Mouse (Mus musculus) monocyte, adult 5-6 weeks (primary cell): ENCODE results near the gene Wdr83. TPM values are rescaled to one million over a fixed set of nuclear protein-coding genes. Genes with fewer than 3 reads are reported as not detected.
"Not testable (repeated sequence)": the region's sequence is repeated elsewhere in the genome, so short reads cannot be mapped to it uniquely, and the experiment has no call there.

Experiments used
- ATAC-seq: fragments of 153-309, 156-312 bp; replicated peaks from 2 replicates; pipeline ENCODE4 v1.8.0; 2017; ENCODE audit warnings: mild to moderate bottlenecking; ENCODE audit not compliant: low TSS enrichment, insufficient number of reproducible peaks, severe bottlenecking, poor library complexity, low FRiP score
- total RNA-seq: library from RNA; stranded (forward); fragments of 200-1000, 200-491, 200-594 nt; gene quantifications from 3 replicates; pipeline ENCODE4 v1.2.3, GENCODE M21; 2017

Gene Wdr83
- total RNA-seq = 8.9 to 13.6 TPM (median 13.4 TPM) in 3 replicates

- peak; percentile 50 for ATAC-seq
Observed at GRCm38 (mm10) chr8:85081216-85081555, at the start of gene Wdr83. TSS of gene Wdr83 (minus strand) at chr8:85081306.

- ATAC-seq = no peak
Observed at GRCm38 (mm10) chr8:85123691-85124090, 42.6 kb upstream of the Wdr83 start.

GRCm38 (mm10) chr8:85122995-85123394 lies 41.9 kb upstream of the Wdr83 start, which contains the start of gene Zfp791:
TSS of gene Zfp791 (minus strand) at chr8:85123095.
- no peak for ATAC-seq

GRCm38 (mm10) chr8:85120251-85120650 lies 39.1 kb upstream of the Wdr83 start:
- ATAC-seq = not testable (repeated sequence)

GRCm38 (mm10) chr8:85119052-85119981 lies 38.2 kb upstream of the Wdr83 start:
- no peak for ATAC-seq

GRCm38 (mm10) chr8:85116984-85117383 lies 35.9 kb upstream of the Wdr83 start:
- no peak for ATAC-seq

- no peak for ATAC-seq
Observed at GRCm38 (mm10) chr8:85115501-85115900, 34.4 kb upstream of the Wdr83 start.

- ATAC-seq = no peak
Observed at GRCm38 (mm10) chr8:85113241-85113640, 32.1 kb upstream of the Wdr83 start.

- ATAC-seq = no peak
Observed at GRCm38 (mm10) chr8:85100076-85100665, 19.1 kb upstream of the Wdr83 start.

GRCm38 (mm10) chr8:85096850-85097249 lies 15.7 kb upstream of the Wdr83 start:
- ATAC-seq = no peak

- ATAC-seq = no peak
Observed at GRCm38 (mm10) chr8:85096196-85096595, 15.1 kb upstream of the Wdr83 start.

- ATAC-seq = no peak
Observed at GRCm38 (mm10) chr8:85095566-85095965, 14.5 kb upstream of the Wdr83 start.

GRCm38 (mm10) chr8:85095051-85095450 lies 13.9 kb upstream of the Wdr83 start:
- no peak for ATAC-seq

GRCm38 (mm10) chr8:85091526-85092090 lies 10.5 kb upstream of the Wdr83 start:
- ATAC-seq = no peak

- no peak for ATAC-seq
Observed at GRCm38 (mm10) chr8:85090856-85091255, 9.8 kb upstream of the Wdr83 start.

GRCm38 (mm10) chr8:85088771-85089170 lies 7.7 kb upstream of the Wdr83 start:
- no peak for ATAC-seq

GRCm38 (mm10) chr8:85086238-85086637 lies 5.1 kb upstream of the Wdr83 start:
- no peak for ATAC-seq

GRCm38 (mm10) chr8:85084633-85085032 lies 3.5 kb upstream of the Wdr83 start:
- ATAC-seq = peak; percentile 34

GRCm38 (mm10) chr8:85083108-85083813 lies 2.2 kb upstream of the Wdr83 start, which contains the start of gene Man2b1:
TSS of gene Man2b1 (plus strand) at chr8:85083270.
- peak; percentile 69 for ATAC-seq
